Mouse (Mus musculus) urinary bladder, postnatal 10 days (tissue): ENCODE results near the gene Filip1l.

Experiments used
- DNase-seq: peaks from one replicate; pipeline ENCODE4 v3.0.0; 2022; ENCODE audit warnings: low spot score

The Filip1l gene

GRCm38 (mm10) chr16:57568648-57569404, 215.9 kb downstream of the Filip1l start:
- DNase-seq: no peak

DNA sequence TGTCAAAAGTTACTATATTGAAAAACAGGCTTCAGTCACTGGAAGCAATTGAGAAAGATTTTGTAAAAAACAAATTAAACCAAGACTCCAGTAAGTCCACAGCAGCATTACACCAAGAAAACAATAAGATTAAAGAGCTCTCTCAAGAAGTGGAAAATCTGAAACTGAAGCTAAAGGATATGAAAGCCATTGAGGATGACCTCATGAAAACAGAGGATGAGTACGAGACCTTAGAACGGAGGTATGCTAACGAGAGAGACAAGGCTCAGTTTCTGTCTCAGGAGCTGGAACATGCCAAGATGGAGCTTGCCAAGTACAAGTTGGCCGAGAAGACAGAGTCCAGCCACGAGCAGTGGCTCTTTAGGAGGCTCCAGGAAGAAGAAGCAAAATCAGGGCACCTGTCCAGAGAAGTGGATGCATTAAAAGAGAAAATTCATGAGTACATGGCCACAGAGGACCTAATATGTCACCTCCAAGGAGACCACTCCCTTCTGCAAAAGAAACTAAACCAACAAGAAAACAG, 218.0 kb downstream of the Filip1l start:
- DNase-seq: no peak

GRCm38 (mm10) chr16:57573831-57574230, 220.9 kb downstream of the Filip1l start:
- no peak for DNase-seq

DNA sequence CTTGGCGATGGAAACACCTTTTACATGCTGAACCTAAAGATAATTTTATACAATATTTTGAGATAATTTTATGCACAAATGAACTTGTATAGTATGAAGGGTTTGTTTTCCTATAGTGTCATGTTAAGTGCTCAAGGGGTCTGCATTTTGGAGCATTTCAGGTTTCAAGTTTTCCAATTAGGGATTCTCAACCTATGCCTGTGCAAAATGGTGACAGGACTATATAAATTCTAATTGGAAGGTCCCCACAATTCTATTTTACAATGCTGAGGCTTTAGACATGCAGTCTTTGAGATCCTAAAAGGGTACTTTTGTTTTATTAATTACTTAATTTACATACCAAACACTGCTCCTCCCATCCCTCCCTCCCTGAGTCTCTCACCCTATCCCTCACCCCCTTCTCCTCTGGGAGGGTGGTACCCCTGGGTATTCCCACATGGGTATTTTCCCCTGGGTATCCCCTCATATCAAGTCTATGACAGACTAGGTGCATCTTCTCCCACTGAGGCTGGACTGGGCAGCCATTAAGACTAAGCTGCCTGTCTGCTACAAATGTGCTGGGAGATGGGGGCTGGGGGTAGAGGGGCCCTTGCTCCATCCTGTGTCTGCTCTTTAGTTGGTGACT, 223.0 kb downstream of the Filip1l start:
- no peak for DNase-seq

DNA sequence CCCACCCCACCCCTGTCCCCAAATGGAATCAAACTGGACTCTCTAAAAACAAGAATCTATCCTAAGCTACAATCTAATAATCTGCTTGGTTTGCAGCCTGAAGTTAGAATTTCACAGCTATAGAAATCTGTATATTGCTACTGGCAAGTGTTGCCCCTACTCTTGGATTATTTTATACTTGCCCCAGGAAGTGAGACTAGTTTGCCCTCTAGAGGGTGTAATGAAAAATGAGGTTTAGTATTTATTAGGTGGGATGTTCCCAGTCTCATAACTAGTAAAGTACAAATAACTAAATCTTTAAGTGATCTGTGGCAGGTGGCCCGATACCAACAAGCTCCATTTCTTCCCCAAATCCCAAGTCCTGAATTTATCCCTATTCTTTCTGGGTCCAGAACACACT, 224.6 kb downstream of the Filip1l start:
- no peak for DNase-seq

DNA sequence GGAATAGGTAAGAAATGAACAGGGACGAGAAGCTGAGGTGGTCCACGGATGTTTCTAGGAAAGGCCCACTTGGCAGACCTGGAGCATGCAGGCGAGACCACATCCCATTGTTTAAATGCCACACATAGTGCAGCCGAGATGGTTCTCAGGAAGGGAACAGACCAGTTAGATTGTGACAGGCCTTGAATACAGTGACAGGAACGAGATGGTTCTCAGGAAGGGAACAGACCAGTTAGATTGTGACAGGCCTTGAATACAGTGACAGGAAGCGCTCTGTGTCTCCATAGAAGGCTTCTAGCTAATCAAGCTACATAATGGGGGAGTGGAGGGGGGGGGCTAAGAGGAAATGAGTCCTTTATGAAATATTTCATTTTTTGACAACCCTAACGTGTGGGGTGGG, 227.1 kb downstream of the Filip1l start:
- no peak for DNase-seq

- DNase-seq: no peak
Observed at GRCm38 (mm10) chr16:57582008-57582407, 229.1 kb downstream of the Filip1l start.

GRCm38 (mm10) chr16:57585201-57585600, 232.3 kb downstream of the Filip1l start:
- DNase-seq: no peak

- DNase-seq: no peak
Observed at GRCm38 (mm10) chr16:57593422-57594157, 240.7 kb downstream of the Filip1l start.

- no peak for DNase-seq
Observed at GRCm38 (mm10) chr16:57597295-57597957, 244.5 kb downstream of the Filip1l start.

GRCm38 (mm10) chr16:57601031-57601430, 248.1 kb downstream of the Filip1l start:
- DNase-seq: no peak

DNA sequence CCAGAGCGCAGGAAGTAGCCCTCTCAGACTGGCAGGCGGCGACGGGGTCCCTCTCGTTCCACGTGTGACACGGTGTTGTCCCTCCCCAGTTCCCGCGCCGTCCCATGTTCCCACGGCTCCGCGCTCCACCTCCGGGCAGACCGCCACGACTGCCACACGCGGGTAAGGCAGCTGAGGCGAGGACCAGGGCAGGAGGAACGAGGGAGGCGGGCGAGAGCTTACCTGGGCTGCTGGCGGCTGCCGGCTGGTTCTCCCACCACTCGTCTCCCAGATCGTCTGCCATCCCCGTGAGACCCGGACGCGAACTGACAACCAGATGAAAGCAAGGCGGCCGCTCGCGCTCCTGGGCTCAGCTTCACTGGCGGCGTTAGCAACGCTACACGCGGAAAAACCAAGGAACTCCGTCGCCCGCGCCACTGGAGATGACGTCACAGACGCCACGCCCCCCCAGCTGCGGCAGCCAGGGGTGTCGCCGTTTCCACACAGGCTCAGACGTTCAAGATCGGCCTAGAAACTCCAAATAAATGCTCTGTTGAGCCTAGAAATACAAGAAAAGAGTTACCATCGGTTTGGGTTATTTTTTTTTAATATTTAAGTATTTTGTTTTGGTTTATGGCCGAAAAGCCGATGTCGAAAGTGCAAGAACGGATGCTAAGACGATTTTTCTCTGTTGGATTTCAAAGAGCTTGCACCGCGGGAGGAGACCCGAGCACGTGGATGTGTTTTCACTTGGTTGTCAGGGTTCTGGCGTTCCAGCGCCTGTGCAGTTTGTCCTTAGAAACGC, 253.7 kb downstream of the Filip1l start, which contains the start of gene Cmss1:
Gene Cmss1 (minus strand): TSS at position 421 of the 784 bp plus-strand sequence.
- DNase-seq: peak; percentile 54

- no peak for DNase-seq
Observed at GRCm38 (mm10) chr16:57611768-57612167, 258.9 kb downstream of the Filip1l start.
